Mouse (Mus musculus) activated CD4-positive, CD25-positive, alpha-beta regulatory T cell, adult 4 months (primary cell): ENCODE data around the gene Vmn1r17. TPM values are rescaled to one million over a fixed set of nuclear protein-coding genes. Genes with fewer than 3 reads are reported as not detected.
"Not testable (repeated sequence)": the region's sequence is repeated elsewhere in the genome, so short reads cannot be mapped to it uniquely, and the experiment has no call there.

Source experiments
- ATAC-seq: one replicate; pipeline ENCODE4 v1.8.0; 2017
- polyA plus RNA-seq, 2 experiments: library from polyadenylated mRNA; unstranded; fragments of 100-300 nt; shearing (Covaris generic); gene quantifications; one replicate each; pipeline ENCODE4 v1.2.1; 2017

Vmn1r17 gene
- polyA plus RNA-seq: not detected

GRCm38 (mm10) chr6:57363627-57364026 is at the start of gene Vmn1r17:
Vmn1r17 (minus strand) TSS chr6:57363727.
- no peak for ATAC-seq

GRCm38 (mm10) chr6:57403480-57403879 is 40.0 kb upstream of the Vmn1r17 start, which contains the start of gene Vmn1r19:
Vmn1r19 (plus strand) TSS chr6:57403780.
- ATAC-seq: not testable (repeated sequence)

GRCm38 (mm10) chr6:57395683-57396082 is 32.2 kb upstream of the Vmn1r17 start, which contains the start of gene Vmn1r18:
Vmn1r18 (minus strand) TSS chr6:57395783.
- ATAC-seq: no peak

GRCm38 (mm10) chr6:57367496-57367895 is 4.0 kb upstream of the Vmn1r17 start:
- no peak for ATAC-seq

GRCm38 (mm10) chr6:57365866-57366265 is 2.3 kb upstream of the Vmn1r17 start:
- not testable (repeated sequence) for ATAC-seq

- no peak for ATAC-seq
Measured at GRCm38 (mm10) chr6:57356864-57357263, 6.7 kb downstream of the Vmn1r17 start.

- ATAC-seq: no peak
Measured at GRCm38 (mm10) chr6:57329394-57329793, 34.1 kb downstream of the Vmn1r17 start, which contains the start of gene Vmn1r16. Vmn1r16 (minus strand) TSS chr6:57329494.

- no peak for ATAC-seq
Measured at GRCm38 (mm10) chr6:57326176-57326575, 37.4 kb downstream of the Vmn1r17 start.

Other genes starting within 250 kb of the Vmn1r17 start
- gene Vmn1r11, start 230.3 kb downstream of the Vmn1r17 start, polyA plus RNA-seq: not detected
- gene Vmn1r12, start 206.8 kb downstream of the Vmn1r17 start, polyA plus RNA-seq: not detected
- gene Vmn1r13, start 160.4 kb downstream of the Vmn1r17 start, polyA plus RNA-seq: under 1 TPM in 1 of 2 experiments, not detected in 1; 0.99 TPM
- not detected for gene Vmn1r14, start 132.0 kb downstream of the Vmn1r17 start, polyA plus RNA-seq
- under 1 TPM in 1 of 2 experiments, not detected in 1; 0.21 TPM for gene Vmn1r15, start 105.8 kb downstream of the Vmn1r17 start, polyA plus RNA-seq
- gene Vmn1r16, start 34.2 kb downstream of the Vmn1r17 start, polyA plus RNA-seq: not detected
- not detected for gene Vmn1r18, start 32.1 kb upstream of the Vmn1r17 start, polyA plus RNA-seq
- not detected for gene Vmn1r19, start 40.1 kb upstream of the Vmn1r17 start, polyA plus RNA-seq
- not detected for gene Vmn1r20, start 65.2 kb upstream of the Vmn1r17 start, polyA plus RNA-seq
- 10 to 100 TPM; 12.9 to 16.2 TPM for gene Ppm1k, start 171.7 kb upstream of the Vmn1r17 start, polyA plus RNA-seq
- 10 to 100 TPM; 23.2 to 26.4 TPM for gene Herc6, start 217.3 kb upstream of the Vmn1r17 start, polyA plus RNA-seq